In the genomic region with DNA sequence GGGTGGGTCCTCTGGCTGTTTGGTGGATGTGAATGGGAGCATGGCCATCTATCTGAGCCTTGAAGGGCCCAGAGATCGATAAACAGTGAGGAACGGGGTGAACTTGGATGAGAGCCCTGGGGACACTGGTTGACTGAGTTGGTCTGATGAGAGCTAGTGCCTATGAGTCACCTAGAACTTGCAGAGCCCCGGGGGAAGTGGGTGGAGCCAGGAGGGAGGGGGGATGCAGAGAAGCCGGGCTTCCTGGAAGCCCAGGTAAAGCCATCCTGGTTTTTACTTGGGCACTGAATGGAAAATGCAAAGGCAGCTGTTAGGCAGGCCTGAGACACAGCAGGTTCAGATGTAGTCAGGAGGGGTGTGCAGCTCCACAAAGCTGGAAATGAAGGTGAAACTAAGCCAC, we compare ENCODE assay signal across 12 mouse cellular contexts.
A peak's percentile ranks its signal among the peaks of the same experiment; 100 is the strongest.
DNase-seq lines count a peak whose midpoint lies in the region; ATAC-seq lines count a peak whose summit lies in the region.
"Had no signal": no experiment of that assay in that cellular context is flagged by ENCODE, and none has a peak within 500 bp of the region (broad histone marks: within the 10 kb centered on the region; RNA-seq: fewer than 3 reads in every experiment).

No protein-coding gene starts in this region.

- H3K9me3 ChIP-seq in heart, embryonic 12.5 days (replicated peaks), result no peaks in the 10 kb centered on the region
- H3K9me3 ChIP-seq: limb, embryonic 12.5 days; neural tube, embryonic 15.5 days had no signal

- peak; percentile 95 for DNase-seq in heart, adult 11 months
- DNase-seq in 3134 (ENCODE audit: extremely low read depth, insufficient read length, low spot score) (peak; percentile 80), NIH3T3 (ENCODE audit: low read depth) (peak; percentile 67), adipocyte (ENCODE audit: low spot score) (no peak)
- DNase-seq in kidney, postnatal 10 days, result peak; percentile 52
- DNase-seq in testis, postnatal 10 days (ENCODE audit: low spot score), result no peak
- DNase-seq: gastrocnemius, postnatal 14 days; heart, postnatal 10 days had no signal

- WGBS in heart, embryonic 12.5 days, result 64% methylated on average over 4 of the region's 4 CpGs

- peaks cover 61% of the 10 kb centered on the region for H3K4me1 ChIP-seq in heart, embryonic 12.5 days (replicated peaks)

- no peak overlapping the region for H3K4me3 ChIP-seq in heart, embryonic 12.5 days
- H3K4me3 ChIP-seq: limb, embryonic 12.5 days; neural tube, embryonic 15.5 days had no signal

- H3K9ac ChIP-seq in heart, embryonic 12.5 days, result no peak overlapping the region
- H3K9ac ChIP-seq: limb, embryonic 12.5 days; neural tube, embryonic 15.5 days had no signal

- H3K36me3 ChIP-seq in heart, embryonic 12.5 days, result no peaks in the 10 kb centered on the region
- H3K36me3 ChIP-seq: limb, embryonic 12.5 days; neural tube, embryonic 15.5 days had no signal

- no peak overlapping the region for H3K27ac ChIP-seq in heart, embryonic 12.5 days (ENCODE audit: poor library complexity, severe bottlenecking)
- H3K27ac ChIP-seq: limb, embryonic 12.5 days; neural tube, embryonic 15.5 days had no signal

- H3K27me3 ChIP-seq in heart, embryonic 12.5 days (replicated peaks), result no peaks in the 10 kb centered on the region
- H3K27me3 ChIP-seq: limb, embryonic 12.5 days; neural tube, embryonic 15.5 days had no signal

- no peak for ATAC-seq in heart, embryonic 12.5 days (ENCODE audit: insufficient number of reproducible peaks, low FRiP score)
- ATAC-seq: forebrain, embryonic 16.5 days had no signal

- no peak overlapping the region for H3K4me2 ChIP-seq in heart, embryonic 12.5 days
- H3K4me2 ChIP-seq: limb, embryonic 12.5 days; neural tube, embryonic 15.5 days had no signal

Comparison
In these comparisons a context has a peak if more than half of its experiments do, and no peak if none do; other contexts are left out.
1. DNase-seq: peak in heart, adult 11 months (single experiment), 3134 (single experiment), NIH3T3 (single experiment) and kidney, postnatal 10 days (single experiment); none in testis, postnatal 10 days (single experiment) and adipocyte (single experiment).